Mouse (Mus musculus) ES-E14 (cell line): Measurements from ENCODE around the gene Gm29735. TPM values are rescaled to one million over a fixed set of nuclear protein-coding genes. Genes with fewer than 3 reads are reported as not detected.
"Not testable (repeated sequence)": the region's sequence is repeated elsewhere in the genome, so short reads cannot be mapped to it uniquely, and the experiment has no call there.

Experiments used
- DNase-seq: peaks from one replicate; pipeline ENCODE4 v3.0.0-alpha.2; 2013; ENCODE audit warnings: low read depth, low spot score
- H3K27ac ChIP-seq: 2 replicates; pipeline ENCODE4 v1.5.1; 2012; ENCODE audit warnings: low read depth, mild to moderate bottlenecking, low read length, moderate library complexity, mixed read lengths; ENCODE audit not compliant: poor library complexity, insufficient read depth, severe bottlenecking
- H3K36me3 ChIP-seq: 2 replicates; pipeline ENCODE4 v1.6.1; 2012; ENCODE audit warnings: mild to moderate bottlenecking, low read length, moderate library complexity, mixed read lengths; ENCODE audit not compliant: control insufficient read depth, poor library complexity, insufficient read depth, severe bottlenecking
- H3K4me1 ChIP-seq, 2 experiments: fragments of 150-350 bp in 1 of 2; sonication (generic) in 1 of 2; 2 replicates each; pipeline ENCODE4 v1.6.1; 2012; ENCODE audit warnings: low read length in 2 of 2, mild to moderate bottlenecking in 1 of 2, mixed read lengths in 1 of 2; ENCODE audit not compliant: control insufficient read depth in 2 of 2, insufficient read depth in 2 of 2, poor library complexity in 1 of 2
- H3K4me3 ChIP-seq, 2 experiments: fragments of 150-350 bp in 1 of 2; sonication (generic) in 1 of 2; 2 replicates each; pipeline ENCODE4 v1.5.1; 2012; ENCODE audit warnings: low read length in 2 of 2, low read depth in 1 of 2, mild to moderate bottlenecking in 1 of 2, mixed read lengths in 1 of 2; ENCODE audit not compliant: insufficient read depth in 1 of 2, poor library complexity in 1 of 2, severe bottlenecking in 1 of 2
- H3K9ac ChIP-seq: 2 replicates; pipeline ENCODE4 v1.6.1; 2012; ENCODE audit warnings: low read depth, mild to moderate bottlenecking, low read length, mixed read lengths; ENCODE audit not compliant: poor library complexity, insufficient read depth, severe bottlenecking
- H3K9me3 ChIP-seq: fragments of 150-350 bp; sonication (generic); 2 replicates; pipeline ENCODE4 v1.6.1; 2012; ENCODE audit warnings: low read depth, mild to moderate bottlenecking, low read length; ENCODE audit not compliant: control insufficient read depth, insufficient read depth
- CHD2 ChIP-seq: IDR thresholded peaks from 2 replicates; pipeline ENCODE4 v1.6.1; 2014; ENCODE audit warnings: mild to moderate bottlenecking, low read depth, low read length, inconsistent platforms
- HCFC1 ChIP-seq: IDR thresholded peaks from 2 replicates; pipeline ENCODE4 v1.6.1; 2012; ENCODE audit warnings: low read length, inconsistent platforms, borderline replicate concordance; ENCODE audit not compliant: insufficient read depth
- MAFK ChIP-seq: IDR thresholded peaks from 2 replicates; pipeline ENCODE4 v1.6.1; 2014; ENCODE audit warnings: mild to moderate bottlenecking, low read depth, low read length, inconsistent platforms; ENCODE audit not compliant: insufficient read depth
- ZC3H11A ChIP-seq: IDR thresholded peaks from 2 replicates; pipeline ENCODE4 v1.6.1; 2012; ENCODE audit warnings: low read depth, mild to moderate bottlenecking, inconsistent platforms, low read length, borderline replicate concordance
- ZNF384 ChIP-seq: IDR thresholded peaks from 2 replicates; pipeline ENCODE4 v1.6.1; 2012; ENCODE audit warnings: low read depth, low read length, inconsistent platforms
- in situ Hi-C, 2 experiments: fragments of 600-800 bp; cut with MboI; formaldehyde crosslinking; loops; one replicate each; pipeline ENCODE4 v1.15.1; 2025; ENCODE audit warnings: low sequenced_read_pairs in 2 of 2, inconsistent platforms in 1 of 2; ENCODE audit not compliant: unreplicated experiment in 2 of 2
- total RNA-seq: library from RNA; depleted of rRNA; stranded (reverse); fragments of 300-350 nt; gene quantifications from 2 replicates; pipeline ENCODE4 v1.2.3, GENCODE M21; 2012

Gene Gm29735
- total RNA-seq, 1 experiment, result not detected

DNA sequence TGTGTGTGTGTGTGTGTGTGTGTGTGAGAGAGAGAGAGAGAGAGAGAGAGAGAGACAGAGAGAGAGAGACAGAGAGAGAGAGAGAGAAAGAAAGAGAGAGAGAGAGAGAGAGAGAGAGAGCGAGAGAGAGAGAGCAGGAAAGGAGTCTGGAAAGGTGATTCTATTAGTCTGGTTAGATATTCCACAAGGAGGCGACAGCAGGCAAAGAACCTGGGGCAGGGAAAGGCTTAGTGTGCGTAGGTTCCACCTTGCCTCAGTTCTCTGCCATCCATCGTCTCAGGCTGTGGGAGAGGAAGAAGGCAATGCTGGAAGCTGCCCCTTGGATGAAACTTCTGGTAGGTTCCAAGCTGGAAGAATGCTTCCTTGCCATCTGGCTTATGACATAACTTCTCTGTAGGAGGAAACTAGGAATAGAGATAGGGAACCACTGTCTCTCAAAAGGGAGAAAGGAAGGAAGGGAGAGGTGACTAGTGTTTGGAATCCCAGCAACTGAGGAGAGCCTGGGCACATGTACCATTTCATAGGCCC, 11.4 kb downstream of the Gm29735 start:
- TF ChIP-seq ZNF384, result no peak
- TF ChIP-seq MAFK, result no peak
- Histone ChIP-seq H3K4me1 (peaks cover 0 to 4% of the 10 kb centered on the region in 2 experiments; a peak in 1 of 4 replicates), H3K27ac (no peak overlapping the region), H3K4me3 (no peak overlapping the region), H3K36me3 (no peaks in the 10 kb centered on the region), H3K9me3 (no peaks in the 10 kb centered on the region), H3K9ac (no peak overlapping the region)
- DNase-seq, result no peak
- in situ Hi-C loops, result loop anchor here in 1 of 2 experiments (10.0 kb wide), 1 partner anchor 109 kb away; the partner anchor contains the start of gene Gm2431

DNA sequence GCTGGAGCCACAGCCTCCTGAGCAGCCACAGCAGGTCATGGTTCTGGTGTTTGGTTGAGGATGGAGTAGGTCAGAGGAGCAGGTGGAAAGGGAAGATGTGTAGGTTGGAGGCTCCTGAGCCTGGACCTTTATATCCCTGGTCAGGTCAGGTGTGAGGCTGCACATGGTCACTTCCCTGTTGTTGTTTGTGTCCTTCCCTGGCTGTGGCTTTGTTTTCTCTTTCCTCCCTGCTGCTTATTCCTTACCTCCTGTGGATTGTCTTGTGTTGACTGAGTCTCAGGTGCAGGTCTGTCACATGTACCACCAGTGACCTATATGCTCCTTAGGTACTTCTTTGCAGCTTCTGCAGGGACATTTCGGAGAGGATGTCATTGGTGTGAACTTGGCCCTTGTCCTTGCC, 12.4 kb downstream of the Gm29735 start, which contains the start of gene Gm45337:
Gene Gm45337 (minus strand): TSS at position 101 of the 400 bp plus-strand sequence.
- no peak within 1 kb of the TSS for H3K4me3 ChIP-seq
- no peak within 1 kb of the TSS; the same call in 1 of the 2 replicates for H3K27ac ChIP-seq
- H3K9ac ChIP-seq, result no peak within 1 kb of the TSS
- H3K4me1 ChIP-seq, result peaks cover 0 to 4% of the 10 kb centered on the region in 2 experiments; a peak in 1 of 4 replicates
- H3K9me3 ChIP-seq, result no peaks in the 10 kb centered on the region
- no peak for TF ChIP-seq ZC3H11A
- no peak for TF ChIP-seq CHD2
- no peak for TF ChIP-seq MAFK
- TF ChIP-seq HCFC1, result no peak
- TF ChIP-seq ZNF384, result no peak
- no peak for DNase-seq
- in situ Hi-C loops, result loop anchor here in 1 of 2 experiments (10.0 kb wide), 1 partner anchor 110 kb away; the partner anchor contains the start of gene Gm2431
- H3K36me3 ChIP-seq, result no peaks in the 10 kb centered on the region

DNA sequence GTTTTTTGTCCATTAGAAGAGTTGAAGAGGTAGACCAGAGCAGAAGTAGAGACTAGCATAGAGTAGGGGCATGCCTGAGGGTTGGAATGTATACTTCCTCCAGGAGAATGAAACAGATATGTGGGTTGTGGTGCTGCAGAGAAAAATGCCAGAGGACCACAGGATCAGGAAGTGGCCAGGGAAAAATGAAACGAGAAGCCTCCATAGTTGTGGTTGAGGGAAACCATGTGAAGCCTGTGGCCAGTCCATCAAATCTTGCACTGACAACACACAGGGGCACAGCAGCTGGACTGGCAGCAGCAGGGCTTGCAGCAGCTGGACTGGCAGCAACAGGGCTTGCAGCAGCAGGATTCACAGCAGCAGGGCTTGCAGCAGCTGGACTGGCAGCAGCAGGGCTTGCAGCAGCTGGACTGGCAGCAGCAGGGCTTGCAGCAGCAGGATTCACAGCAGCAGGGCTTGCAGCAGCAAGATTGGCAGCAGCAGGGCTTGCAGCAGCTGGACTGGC, 13.4 kb downstream of the Gm29735 start:
- H3K9me3 ChIP-seq, DNase-seq, H3K4me3 ChIP-seq, H3K27ac ChIP-seq, H3K9ac ChIP-seq, H3K36me3 ChIP-seq, H3K4me1 ChIP-seq: not testable (repeated sequence)
- in situ Hi-C loops, result loop anchor here in 1 of 2 experiments (10.0 kb wide), 1 partner anchor 111 kb away; the partner anchor contains the start of gene Gm2431

DNA sequence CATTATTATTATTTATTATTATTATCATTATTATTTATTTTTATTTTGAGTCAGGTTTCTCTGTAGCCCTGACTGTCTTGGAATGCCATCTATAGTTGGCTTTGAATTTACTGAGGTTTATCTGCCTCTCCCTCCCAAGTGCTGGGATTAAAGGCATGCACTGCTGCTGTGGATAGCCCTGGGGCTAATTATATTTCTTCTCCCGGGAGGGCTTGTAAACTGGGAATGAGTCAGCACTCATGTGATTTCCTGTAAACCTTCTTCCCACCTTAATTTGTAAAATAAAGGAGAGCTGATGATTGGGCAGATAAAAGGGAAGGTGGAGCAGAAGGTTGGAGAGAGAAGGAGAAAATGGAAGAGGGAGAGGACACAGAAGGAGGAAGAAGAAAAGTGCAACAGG, 16.2 kb downstream of the Gm29735 start:
- in situ Hi-C loops, result loop anchor here in 1 of 2 experiments (10.0 kb wide), 1 partner anchor 114 kb away; the partner anchor contains the start of gene Gm2431
- no peak for DNase-seq

DNA sequence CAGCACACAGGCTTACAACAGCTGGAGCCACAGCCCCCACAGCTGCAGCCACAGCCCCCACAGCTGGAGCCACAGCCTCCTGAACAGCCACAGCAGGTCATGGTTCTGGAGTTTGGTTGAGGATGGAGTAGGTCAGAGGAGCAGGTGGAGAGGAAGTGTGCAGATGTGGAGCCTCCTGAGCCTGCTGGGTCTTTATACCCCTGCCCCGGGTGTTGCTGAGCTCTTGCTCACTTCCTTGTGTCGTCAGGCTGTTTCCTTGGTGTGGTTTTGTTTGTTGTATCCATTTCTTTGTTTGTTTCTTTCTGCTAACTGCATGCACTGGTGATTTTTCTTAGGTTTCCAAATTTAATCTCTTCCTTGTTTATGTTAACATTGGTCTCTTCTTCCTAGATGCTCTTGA, 21.0 kb downstream of the Gm29735 start, which contains the start of gene Gm39115:
Gene Gm39115 (minus strand): TSS at position 101 of the 400 bp plus-strand sequence.
- H3K9ac ChIP-seq, H3K4me1 ChIP-seq, DNase-seq, H3K4me3 ChIP-seq, in situ Hi-C loops, H3K27ac ChIP-seq, H3K9me3 ChIP-seq, H3K36me3 ChIP-seq: not testable (repeated sequence)

More for the DNA sequence above, 16.2 kb downstream of the Gm29735 start:
- H3K27ac ChIP-seq, result no peak overlapping the region
- no peaks in the 10 kb centered on the region for H3K9me3 ChIP-seq
- no peaks in the 10 kb centered on the region for H3K36me3 ChIP-seq
- no peak overlapping the region for H3K9ac ChIP-seq
- 0 out of 2 replicates have a peak, but pooled peaks have one; percentile 45 for TF ChIP-seq MAFK
- TF ChIP-seq ZNF384, result no peak
- H3K4me1 ChIP-seq, result peaks cover 0 to 4% of the 10 kb centered on the region in 2 experiments; a peak in 1 of 4 replicates
- no peak overlapping the region for H3K4me3 ChIP-seq
